In the genomic region with DNA sequence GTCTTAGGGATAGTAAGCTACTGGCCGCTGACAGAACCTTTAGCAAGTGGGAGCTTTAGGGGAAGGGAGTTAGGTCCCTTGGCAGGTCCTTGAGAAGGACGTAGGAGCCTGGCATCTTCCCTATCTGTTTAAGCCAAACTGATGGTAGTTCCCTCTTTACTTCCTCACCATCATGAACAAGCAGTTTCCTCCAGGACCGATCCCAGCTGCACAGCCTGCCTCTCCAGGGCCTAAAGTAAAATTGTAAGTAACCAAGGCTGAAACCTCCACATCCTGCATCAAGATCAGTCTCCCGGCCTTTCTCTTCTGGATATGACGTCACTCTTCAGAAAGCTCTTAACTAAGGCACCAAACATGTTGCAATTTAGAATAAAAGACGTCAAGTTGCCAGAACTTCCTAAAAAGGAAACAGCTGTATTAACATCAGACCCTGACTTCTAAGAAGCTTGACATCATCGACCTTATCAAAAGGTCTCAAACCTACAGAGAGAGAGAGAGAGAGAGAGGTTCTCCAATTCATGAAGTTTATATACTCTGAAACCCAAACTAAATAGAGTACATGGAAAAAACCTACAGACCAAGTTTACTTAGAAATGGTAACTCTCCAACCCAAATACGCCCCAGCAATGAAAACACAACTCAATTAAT, we compare ENCODE assay signal across 19 mouse cellular contexts.
DNase-seq lines count a peak whose midpoint lies in the region; ATAC-seq and TF ChIP-seq lines count a peak whose summit lies in the region.
"Had no signal": no experiment of that assay in that cellular context is flagged by ENCODE, and none has a peak within 500 bp of the region (broad histone marks: within the 10 kb centered on the region; RNA-seq: fewer than 3 reads in every experiment).

No protein-coding gene starts in this region.

- H3K4me3 ChIP-seq in lung, postnatal 0 days (ENCODE audit: low read depth, low read length), result no peak overlapping the region
- H3K4me3 ChIP-seq: embryonic facial prominence, embryonic 12.5 days; forebrain, embryonic 15.5 days; hindbrain, embryonic 10.5 days; intestine, embryonic 15.5 days had no signal

- no peak for TF ChIP-seq EP300 in lung, postnatal 0 days (IDR thresholded peaks at IDR 0.05)

- no peaks in the 10 kb centered on the region for H3K27me3 ChIP-seq in lung, postnatal 0 days (replicated peaks; ENCODE audit: insufficient read depth, low read length)
- H3K27me3 ChIP-seq: embryonic facial prominence, embryonic 12.5 days; forebrain, embryonic 15.5 days; intestine, embryonic 15.5 days had no signal

- no peaks in the 10 kb centered on the region for H3K36me3 ChIP-seq in lung, postnatal 0 days (ENCODE audit: insufficient read depth, low read length)
- H3K36me3 ChIP-seq: embryonic facial prominence, embryonic 12.5 days; forebrain, embryonic 15.5 days; hindbrain, embryonic 10.5 days; intestine, embryonic 15.5 days had no signal

- DNase-seq in lung, postnatal 0 days (ENCODE audit: low spot score), result peak; percentile 24
- no peak for DNase-seq in lung, postnatal 4 days
- peak; percentile 74 for DNase-seq in MEL-GATA-1-ER (ENCODE audit: extremely low read depth, low read depth)
- no peak for DNase-seq in frontal cortex, postnatal 36 days (ENCODE audit: low spot score in 2 of 2)
- no peak for DNase-seq in yolk sac, embryonic 10.5 days (ENCODE audit: low spot score)
- no peak for DNase-seq in spleen, postnatal 10 days (ENCODE audit: low spot score in 2 of 2)
- DNase-seq: adrenal gland, postnatal 10 days; cerebellum, adult 11-12 months; cerebellum, adult 9-10 months; cerebellum, postnatal 36 days; gastrocnemius, postnatal 10 days; heart, postnatal 14 days; kidney, adult 18-20 months had no signal

- WGBS in lung, postnatal 0 days, result 39% methylated on average over 8 of the region's 8 CpGs

- H3K4me1 ChIP-seq in lung, postnatal 0 days (ENCODE audit: insufficient read depth, low read depth, low read length), result no peaks in the 10 kb centered on the region
- H3K4me1 ChIP-seq: embryonic facial prominence, embryonic 12.5 days; forebrain, embryonic 15.5 days; intestine, embryonic 15.5 days had no signal

- H3K9me3 ChIP-seq in lung, postnatal 0 days (ENCODE audit: low read length), result no peaks in the 10 kb centered on the region
- H3K9me3 ChIP-seq: embryonic facial prominence, embryonic 12.5 days; forebrain, embryonic 15.5 days; hindbrain, embryonic 10.5 days; intestine, embryonic 15.5 days had no signal

- no peak overlapping the region for H3K27ac ChIP-seq in lung, postnatal 0 days (ENCODE audit: low read length)
- H3K27ac ChIP-seq: embryonic facial prominence, embryonic 12.5 days; forebrain, embryonic 15.5 days; hindbrain, embryonic 10.5 days; hindbrain, embryonic 14.5 days; intestine, embryonic 15.5 days had no signal

- no peak for ATAC-seq in lung, postnatal 0 days
- peak; percentile 76 to 81 for ATAC-seq in hematopoietic stem cell, adult 5-6 weeks (replicated peaks in 1 of 2; ENCODE audit: insufficient read depth in 1 of 2, low FRiP score in 2 of 2, low TSS enrichment in 1 of 2, low read depth in 1 of 2, poor library complexity in 2 of 2, severe bottlenecking in 2 of 2)
- ATAC-seq: forebrain, embryonic 15.5 days; intestine, embryonic 15.5 days had no signal

- H3K4me2 ChIP-seq in lung, postnatal 0 days (replicated peaks; ENCODE audit: low read depth, low read length), result no peak overlapping the region
- H3K4me2 ChIP-seq: embryonic facial prominence, embryonic 12.5 days; forebrain, embryonic 15.5 days; hindbrain, embryonic 14.5 days; intestine, embryonic 15.5 days had no signal

- no peak for TF ChIP-seq CTCF in lung, postnatal 0 days (IDR thresholded peaks at IDR 0.05)

- no peak overlapping the region for H3K9ac ChIP-seq in lung, postnatal 0 days (replicated peaks; ENCODE audit: low read depth)
- H3K9ac ChIP-seq: embryonic facial prominence, embryonic 12.5 days; forebrain, embryonic 15.5 days; hindbrain, embryonic 14.5 days; intestine, embryonic 15.5 days had no signal

Comparison
In these comparisons a context has a peak if more than half of its experiments do, and no peak if none do; other contexts are left out.
1. DNase-seq: peak in lung, postnatal 0 days (single experiment) and MEL-GATA-1-ER (single experiment); none in lung, postnatal 4 days (0 of 2), frontal cortex, postnatal 36 days (0 of 2), yolk sac, embryonic 10.5 days (single experiment) and spleen, postnatal 10 days (0 of 2).